Mouse (Mus musculus): ENCODE data around the gene Fev. TPM values are rescaled to one million over a fixed set of nuclear protein-coding genes. Genes with fewer than 3 reads are reported as not detected.

The Fev gene
- total RNA-seq, 1 experiment from 2014 or later = not detected

DNA sequence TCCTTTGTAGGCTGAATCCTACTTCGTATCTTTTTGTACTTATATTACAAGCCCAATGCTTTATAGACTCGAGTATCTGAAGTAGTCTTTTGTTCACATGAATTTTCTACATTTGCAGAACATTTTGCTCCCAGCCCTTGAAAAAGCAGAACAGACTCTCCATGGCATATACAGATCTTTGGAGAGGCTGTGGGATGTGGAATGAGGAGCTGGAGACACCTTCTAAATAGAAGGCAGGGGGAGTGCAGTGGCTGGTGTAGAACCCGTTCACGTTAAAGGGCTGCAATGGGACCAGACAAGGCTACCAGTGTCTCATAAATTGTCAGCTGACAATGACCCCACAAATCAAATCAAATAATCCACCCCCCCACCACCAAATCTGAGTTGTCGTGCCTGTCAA is 36.3 kb downstream of the Fev start:
- ATAC-seq (ENCODE audit: extremely low read depth, insufficient number of reproducible peaks, low FRiP score, poor library complexity, severe bottlenecking) = no peak

DNA sequence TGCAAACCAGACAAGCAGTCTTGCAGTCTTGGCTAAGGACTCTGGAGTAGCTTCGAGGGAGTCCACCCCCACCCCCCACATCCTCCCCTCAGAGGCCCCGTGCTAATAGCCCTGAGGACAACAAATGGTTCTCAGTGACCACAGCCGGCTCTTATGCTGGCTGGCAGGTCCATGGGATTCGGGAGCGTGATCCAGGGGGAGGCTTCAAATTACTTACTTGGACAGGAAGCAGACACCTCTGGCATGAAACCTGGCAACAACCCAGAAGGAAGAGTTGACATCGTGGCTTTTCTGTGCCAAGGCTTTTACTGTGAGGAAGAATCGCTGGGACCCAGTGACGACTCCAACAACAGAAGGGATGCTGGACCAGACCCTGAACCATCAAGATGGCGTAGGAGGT is 38.9 kb downstream of the Fev start:
- ATAC-seq (ENCODE audit: extremely low read depth, insufficient number of reproducible peaks, low FRiP score, poor library complexity, severe bottlenecking) = no peak

DNA sequence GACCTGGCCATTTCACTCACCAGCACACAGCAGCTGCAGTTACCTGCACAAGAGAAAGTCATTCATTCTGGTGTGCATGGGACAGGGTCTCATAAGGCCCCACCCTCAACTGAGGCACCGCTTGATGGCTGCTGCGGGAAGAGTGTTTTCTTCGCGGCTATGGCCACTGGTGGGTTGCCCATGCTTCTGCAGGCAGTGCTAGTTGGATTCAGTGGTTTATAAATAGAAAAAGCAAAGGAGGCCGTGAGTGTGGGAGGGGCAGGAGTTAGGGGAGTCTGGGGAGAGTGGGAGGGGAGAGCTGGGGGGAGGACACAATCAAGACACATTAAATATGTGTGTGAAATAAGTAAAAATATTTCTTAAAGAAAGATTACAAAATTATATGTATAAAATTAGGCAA is 42.1 kb downstream of the Fev start:
- ATAC-seq (ENCODE audit: extremely low read depth, insufficient number of reproducible peaks, low FRiP score, poor library complexity, severe bottlenecking) = no peak

DNA sequence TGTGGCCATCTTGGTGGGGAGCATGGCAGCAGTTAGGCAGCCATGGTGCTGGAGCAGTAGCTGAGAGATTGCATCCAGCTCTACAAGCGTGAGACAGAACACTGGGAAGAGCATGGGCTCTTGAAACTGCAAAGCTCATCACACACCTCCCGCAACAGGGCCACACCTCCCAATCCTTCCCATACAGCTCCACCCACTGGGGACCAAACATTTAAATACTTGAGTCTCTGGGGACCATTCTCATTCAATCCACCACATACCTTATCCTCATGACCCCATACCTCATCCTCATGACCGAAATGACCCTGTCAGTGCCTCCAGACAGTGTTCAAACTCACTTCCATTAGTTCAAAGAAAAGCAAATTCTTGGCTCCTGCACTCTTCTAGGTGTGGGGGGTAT is 52.0 kb downstream of the Fev start:
- ATAC-seq (ENCODE audit: extremely low read depth, insufficient number of reproducible peaks, low FRiP score, poor library complexity, severe bottlenecking) = no peak

Other genes starting within 250 kb of the Fev start
- gene Ttll4, start 223.7 kb downstream of the Fev start, total RNA-seq (2017) = 19.0 and 21.1 TPM in 2 replicates
- 37.6 and 45.0 TPM in 2 replicates for gene Cyp27a1, start 171.8 kb downstream of the Fev start, total RNA-seq (2017)
- 0.23 TPM in 1 of 2 replicates, not detected in the other for gene Prkag3, start 136.2 kb downstream of the Fev start, total RNA-seq (2017)
- gene Wnt6, start 113.5 kb downstream of the Fev start, total RNA-seq (2017) = not detected in 2 replicates
- not detected in 2 replicates for gene Wnt10a, start 93.9 kb downstream of the Fev start, total RNA-seq (2017)
- gene Cdk5r2, start 30.5 kb downstream of the Fev start, total RNA-seq (2017) = not detected in 2 replicates
- gene Cryba2, start 7.7 kb upstream of the Fev start, total RNA-seq (2017) = not detected in 2 replicates
- not detected in 2 replicates for gene Cfap65, start 50.2 kb upstream of the Fev start, total RNA-seq (2017)
- gene Ihh, start 66.3 kb upstream of the Fev start, total RNA-seq (2017) = not detected in 2 replicates
- 8.3 and 8.5 TPM in 2 replicates for gene Nhej1, start 239.8 kb upstream of the Fev start, total RNA-seq (2017)
- 0.37 TPM in 1 of 2 replicates, not detected in the other for gene Slc23a3, start 248.5 kb upstream of the Fev start, total RNA-seq (2017)

Measured in neutrophil, adult 5-6 weeks (primary cell).